Mouse (Mus musculus) lung, postnatal 36 days (tissue): ENCODE measurements at regions not wholly inside any gene's neighbourhood (a gene's known extent, or its start where the extent isn't known, plus 50 kb on each side); places are given as distances from the start of the nearest gene placed in this dataset.

Experiments used
- DNase-seq: peaks from one replicate; pipeline ENCODE4 v3.0.0; 2022; ENCODE audit warnings: mixed read lengths

DNA sequence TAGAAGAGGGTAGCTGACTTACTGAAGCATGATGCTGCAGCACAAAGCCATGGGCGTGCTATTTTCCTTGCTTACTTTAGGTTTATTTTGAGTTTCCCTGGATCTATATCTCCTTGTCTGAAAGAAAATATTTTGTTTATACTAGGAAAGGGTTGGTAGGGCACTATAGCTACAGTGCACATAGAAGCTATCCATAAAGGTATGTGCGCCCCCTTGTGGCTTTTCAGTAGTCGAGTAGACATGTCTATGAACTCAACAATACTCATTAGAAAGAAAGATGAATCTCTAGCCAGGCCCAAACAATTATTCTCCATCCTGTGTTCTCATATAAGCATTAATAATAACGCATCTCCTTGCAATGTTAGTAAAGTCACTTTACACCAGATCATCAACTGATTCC lies 114.3 kb downstream of the Rab38 start:
- DNase-seq = peak; percentile 88

DNA sequence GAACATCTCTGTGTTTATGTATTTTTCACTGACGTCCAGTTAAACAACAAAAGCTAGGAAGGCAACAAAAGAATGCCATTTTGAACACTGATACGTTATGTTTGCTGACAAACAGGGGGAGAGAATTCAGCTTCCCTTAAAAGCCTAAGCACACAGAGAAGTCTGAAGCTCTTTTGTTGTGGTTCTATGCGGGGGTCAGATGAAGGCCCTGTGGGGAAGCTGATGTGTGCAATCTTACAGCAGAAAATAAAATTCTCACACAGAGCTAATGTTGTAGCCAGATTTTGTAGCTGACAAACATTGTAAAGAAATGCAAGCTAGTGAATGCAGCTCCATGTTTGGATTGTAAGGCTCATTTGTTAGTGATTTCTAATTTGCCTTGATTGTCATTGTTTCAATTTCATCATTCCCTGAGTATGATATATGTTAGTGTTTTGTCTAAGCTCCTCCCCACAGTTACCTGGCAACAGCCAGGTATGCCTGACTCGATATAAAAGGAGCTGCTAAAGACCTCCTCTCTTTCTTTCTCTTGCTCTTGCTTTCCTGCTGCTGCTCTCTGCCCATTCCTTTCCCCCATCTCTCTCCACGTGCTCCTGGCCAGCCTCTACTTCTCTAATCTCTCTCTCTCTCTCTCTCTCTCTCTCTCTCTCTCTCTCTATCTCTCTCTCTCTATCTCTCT lies 115.0 kb downstream of the Rab38 start:
- DNase-seq = no peak

DNA sequence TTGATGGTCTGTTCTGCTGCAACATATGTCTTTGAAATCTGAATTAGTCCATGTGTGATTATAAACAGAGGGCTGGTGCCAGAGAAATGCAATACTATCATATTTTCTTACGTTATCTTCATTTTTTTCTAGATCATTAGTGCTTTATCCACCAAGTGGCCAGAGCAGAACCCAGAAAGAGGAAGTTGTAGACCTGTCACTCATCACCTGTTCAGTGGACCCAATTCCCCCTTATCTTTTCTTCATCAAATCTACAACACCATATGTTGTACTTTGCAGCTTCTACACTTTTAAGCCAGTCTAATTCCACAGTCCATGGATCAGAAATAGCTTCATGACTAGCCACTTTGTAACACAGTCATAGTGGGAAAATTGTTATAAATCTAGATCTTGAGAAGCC lies 145.0 kb downstream of the Rab38 start:
- DNase-seq = no peak

GRCm38 (mm10) chr7:88600781-88601180 lies 170.7 kb downstream of the Rab38 start:
- no peak for DNase-seq
